Mouse (Mus musculus) heart, postnatal 0 days (tissue): ENCODE results near the gene Entpd1.

ENCODE experiments used
- CTCF ChIP-seq: IDR thresholded peaks from 2 replicates; pipeline ENCODE4 v1.5.1; 2016; ENCODE audit warnings: antibody characterized with exemption, control low read depth, low read depth
- EP300 ChIP-seq: IDR thresholded peaks from 2 replicates; pipeline ENCODE4 v1.6.1; 2016; ENCODE audit warnings: antibody characterized with exemption, low read depth

DNA sequence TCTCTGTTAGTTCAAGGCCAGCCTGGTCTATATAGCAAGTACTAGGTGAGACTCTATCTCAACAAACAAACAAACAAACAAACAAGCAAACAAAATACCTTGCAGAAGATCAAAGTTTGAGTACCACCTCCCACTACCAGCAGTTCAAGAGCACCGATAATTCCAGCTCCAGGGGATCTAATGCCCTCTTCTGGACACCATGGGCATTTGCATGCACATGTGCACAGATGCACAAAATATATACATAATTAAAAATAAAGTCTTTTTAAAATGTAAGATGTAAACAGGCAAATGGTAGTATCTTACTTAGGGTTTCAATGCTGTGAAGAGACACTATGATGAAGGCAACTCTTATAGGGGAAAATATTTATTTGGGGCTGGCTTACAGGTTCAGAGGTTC, 21.0 kb downstream of the Entpd1 start:
- TF ChIP-seq CTCF (peak; percentile 20; the same call in 1 of the 2 replicates), EP300 (no peak)
